Mouse (Mus musculus): ENCODE measurements around the gene Tob1.

GRCm38 (mm10) chr11:94259814-94260213 lies 48.6 kb downstream of the Tob1 start:
- TF ChIP-seq CTCF (IDR thresholded peaks at IDR 0.05; ENCODE audit: control insufficient read depth, insufficient read depth, insufficient read length) (no peak), USF1 (IDR thresholded peaks at IDR 0.05; ENCODE audit: low read depth) (no peak), MAX (IDR thresholded peaks at IDR 0.05) (peak; percentile 16), MYOG (IDR thresholded peaks at IDR 0.05; ENCODE audit: control insufficient read depth, extremely low read depth, insufficient read length) (no peak), FOSL1 (IDR thresholded peaks at IDR 0.05; ENCODE audit: insufficient read depth, low read length, poor library complexity, severe bottlenecking) (no peak)
